Mouse (Mus musculus): Measurements from ENCODE around the gene Gm10153. TPM values are rescaled to one million over a fixed set of nuclear protein-coding genes. Genes with fewer than 3 reads are reported as not detected.

Gm10153 gene
- not detected in 2 replicates for polyA plus RNA-seq (2012; rRNA removed)

GRCm38 (mm10) chr7:142190289-142190688, at the start of gene Gm10153:
Gene Gm10153, minus strand, starts transcription at chr7:142190389.

GRCm38 (mm10) chr7:142229871-142230270, 39.7 kb upstream of the Gm10153 start, which contains the start of gene Krtap5-5:
Gene Krtap5-5, minus strand, starts transcription at chr7:142229971.

GRCm38 (mm10) chr7:142211559-142211958, 21.4 kb upstream of the Gm10153 start, which contains the start of gene Gm7579:
Gene Gm7579, plus strand, starts transcription at chr7:142211859.

DNA sequence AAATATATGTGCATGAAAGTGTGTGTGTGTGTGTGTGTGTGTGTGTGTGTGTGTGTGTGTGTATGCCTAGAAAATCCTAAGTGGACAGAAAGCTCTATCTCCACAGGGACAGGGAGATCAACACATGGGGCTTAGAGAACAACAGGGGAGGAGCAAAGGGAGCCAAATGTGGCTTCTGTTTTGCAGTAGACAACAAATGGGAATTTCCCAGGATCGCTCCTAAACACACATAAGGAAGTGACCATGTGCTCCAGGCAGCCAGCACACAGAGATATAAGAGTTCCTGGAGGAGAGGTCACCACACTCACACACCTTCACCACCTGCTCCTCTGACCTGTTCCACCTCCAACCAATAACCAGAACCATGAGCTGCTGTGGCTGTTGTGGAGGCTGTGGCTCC, 10.9 kb upstream of the Gm10153 start, which contains the start of gene Krtap5-3:
TSS of gene Krtap5-3 (plus strand) at position 301 of the 400 bp plus-strand sequence.

DNA sequence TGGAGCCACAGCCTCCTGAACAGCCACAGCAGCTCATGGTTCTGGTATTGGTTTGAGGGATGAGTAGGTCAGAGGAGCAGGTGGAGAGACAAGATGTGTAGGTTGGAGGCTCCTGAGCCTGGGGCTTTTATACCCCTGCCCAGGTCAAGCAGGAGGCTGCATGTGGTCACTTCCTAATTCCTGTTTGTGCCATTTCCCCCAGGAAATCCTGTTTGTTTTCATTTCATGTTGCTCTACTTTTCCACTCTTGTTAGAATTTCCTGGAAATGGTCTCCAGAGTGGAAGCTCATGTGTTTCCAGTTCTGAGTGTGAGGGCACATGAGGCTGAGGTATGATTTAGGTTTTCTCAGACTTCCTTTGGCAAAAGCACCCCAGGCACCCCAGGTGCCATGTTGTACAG, 14.3 kb downstream of the Gm10153 start, which contains the start of gene Krtap5-2:
TSS of gene Krtap5-2 (minus strand) at position 101 of the 400 bp plus-strand sequence.

DNA sequence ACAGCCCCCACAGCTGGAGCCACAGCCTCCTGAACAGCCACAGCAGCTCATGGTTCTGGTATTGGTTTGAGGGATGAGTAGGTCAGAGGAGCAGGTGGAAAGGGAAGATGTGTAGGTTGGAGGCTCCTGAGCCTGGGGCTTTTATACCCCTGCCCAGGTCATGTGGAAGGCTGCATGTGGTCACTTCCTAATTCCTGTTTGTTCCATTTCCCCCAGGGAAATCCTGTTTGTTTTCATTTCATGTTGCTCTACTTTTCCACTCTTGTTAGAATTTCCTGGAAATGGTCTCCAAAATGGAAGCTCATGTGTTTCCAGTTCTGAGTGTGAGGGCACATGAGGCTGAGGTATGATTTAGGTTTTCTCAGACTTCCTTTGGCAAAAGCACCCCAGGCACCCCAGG, 24.6 kb downstream of the Gm10153 start, which contains the start of gene Gm4553:
TSS of gene Gm4553 (minus strand) at position 101 of the 400 bp plus-strand sequence.

GRCm38 (mm10) chr7:142157013-142157412, 33.2 kb downstream of the Gm10153 start, which contains the start of gene Gm29735:
Gene Gm29735, minus strand, starts transcription at chr7:142157113.

GRCm38 (mm10) chr7:142144507-142144906, 45.7 kb downstream of the Gm10153 start, which contains the start of gene Gm45337:
Gene Gm45337, minus strand, starts transcription at chr7:142144607.

Other genes starting within 250 kb of the Gm10153 start
- gene Brsk2, start 240.6 kb downstream of the Gm10153 start, polyA plus RNA-seq (2012; rRNA removed), result 0.92 and 0.93 TPM in 2 replicates
- gene Mob2, start 129.3 kb downstream of the Gm10153 start, polyA plus RNA-seq (2012; rRNA removed), result 27.5 and 29.5 TPM in 2 replicates
- 3.0 and 6.7 TPM in 2 replicates for gene Dusp8, start 94.5 kb downstream of the Gm10153 start, polyA plus RNA-seq (2012; rRNA removed)
- gene Gm45618, start 69.7 kb downstream of the Gm10153 start, polyA plus RNA-seq (2012; rRNA removed), result not detected in 2 replicates
- gene Gm39115, start 54.4 kb downstream of the Gm10153 start, polyA plus RNA-seq (2012; rRNA removed), result not detected in 2 replicates
- not detected in 2 replicates for gene Gm45337, start 45.8 kb downstream of the Gm10153 start, polyA plus RNA-seq (2012; rRNA removed)
- gene Gm29735, start 33.3 kb downstream of the Gm10153 start, polyA plus RNA-seq (2012; rRNA removed), result not detected in 2 replicates
- gene Gm4553, start 24.6 kb downstream of the Gm10153 start, polyA plus RNA-seq (2012; rRNA removed), result not detected in 2 replicates
- not detected in 2 replicates for gene Krtap5-2, start 14.4 kb downstream of the Gm10153 start, polyA plus RNA-seq (2012; rRNA removed)
- gene Krtap5-3, start 11.0 kb upstream of the Gm10153 start, polyA plus RNA-seq (2012; rRNA removed), result not detected in 2 replicates
- not detected in 2 replicates for gene Gm7579, start 21.5 kb upstream of the Gm10153 start, polyA plus RNA-seq (2012; rRNA removed)
- gene Krtap5-5, start 39.6 kb upstream of the Gm10153 start, polyA plus RNA-seq (2012; rRNA removed), result not detected in 2 replicates
- not detected in 2 replicates for gene Gm40460, start 50.7 kb upstream of the Gm10153 start, polyA plus RNA-seq (2012; rRNA removed)
- not detected in 2 replicates for gene Gm2431, start 68.0 kb upstream of the Gm10153 start, polyA plus RNA-seq (2012; rRNA removed)
- not detected in 2 replicates for gene Gm4559, start 84.0 kb upstream of the Gm10153 start, polyA plus RNA-seq (2012; rRNA removed)
- gene Krtap5-1, start 106.7 kb upstream of the Gm10153 start, polyA plus RNA-seq (2012; rRNA removed), result not detected in 2 replicates
- gene Krtap5-4, start 113.2 kb upstream of the Gm10153 start, polyA plus RNA-seq (2012; rRNA removed), result not detected in 2 replicates
- 22.3 and 31.2 TPM in 2 replicates for gene Ifitm10, start 183.4 kb upstream of the Gm10153 start, polyA plus RNA-seq (2012; rRNA removed)
- gene Gm49369, start 192.3 kb upstream of the Gm10153 start, polyA plus RNA-seq (2012; rRNA removed), result not detected in 2 replicates
- 387 and 475 TPM in 2 replicates for gene Ctsd, start 197.6 kb upstream of the Gm10153 start, polyA plus RNA-seq (2012; rRNA removed)
- 608 and 659 TPM in 2 replicates for gene Syt8, start 244.5 kb upstream of the Gm10153 start, polyA plus RNA-seq (2012; rRNA removed)

Data from stomach, adult 2 months (tissue).